Mouse (Mus musculus) adipocyte (in vitro differentiated cells): Measurements from ENCODE around the gene Olfr164.

Experiments used
- DNase-seq: peaks from one replicate; pipeline ENCODE4 v3.0.0-alpha.2; 2016; ENCODE audit warnings: low spot score

Gene Olfr164

DNA sequence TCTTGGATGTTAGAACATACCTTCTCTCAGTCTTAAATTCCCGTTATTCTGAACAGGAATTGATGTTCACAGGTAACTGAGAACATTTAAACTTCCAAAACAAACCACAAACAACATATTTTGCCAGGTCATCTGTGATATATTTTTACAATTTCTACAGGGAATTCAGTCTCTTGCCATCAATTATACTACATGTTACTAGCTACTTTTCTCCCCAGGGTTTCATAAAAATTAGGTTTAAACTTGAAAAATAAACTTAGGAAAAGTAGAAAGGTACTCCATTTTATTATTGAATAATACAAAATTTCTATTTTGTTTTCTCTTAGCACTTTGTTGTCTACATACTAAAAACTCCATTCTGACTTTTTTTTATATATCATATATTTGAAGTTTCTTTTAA, at the start of gene Olfr164:
Gene Olfr164 (minus strand): TSS at position 101 of the 400 bp plus-strand sequence.
- DNase-seq: no peak

DNA sequence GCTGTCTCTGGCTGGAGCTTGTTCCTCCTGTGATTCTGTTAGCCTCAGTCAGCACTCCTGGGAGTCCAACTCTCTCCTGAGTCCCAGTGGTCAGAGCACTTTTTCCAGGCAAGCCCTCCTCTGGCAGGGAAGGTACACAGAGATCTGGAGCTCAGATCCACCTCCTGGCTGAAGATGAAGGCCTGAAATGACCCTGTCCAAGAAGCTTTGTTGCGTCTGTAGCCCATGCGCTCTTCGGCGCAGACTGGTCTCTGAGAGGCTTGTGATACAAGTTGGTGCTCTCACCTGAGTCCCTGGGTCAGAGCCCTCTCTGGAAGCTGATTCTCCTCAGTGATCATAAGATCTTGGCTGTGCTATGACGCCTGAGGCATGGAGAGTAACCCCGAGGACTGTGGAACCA, 35.2 kb upstream of the Olfr164 start:
- no peak for DNase-seq

DNA sequence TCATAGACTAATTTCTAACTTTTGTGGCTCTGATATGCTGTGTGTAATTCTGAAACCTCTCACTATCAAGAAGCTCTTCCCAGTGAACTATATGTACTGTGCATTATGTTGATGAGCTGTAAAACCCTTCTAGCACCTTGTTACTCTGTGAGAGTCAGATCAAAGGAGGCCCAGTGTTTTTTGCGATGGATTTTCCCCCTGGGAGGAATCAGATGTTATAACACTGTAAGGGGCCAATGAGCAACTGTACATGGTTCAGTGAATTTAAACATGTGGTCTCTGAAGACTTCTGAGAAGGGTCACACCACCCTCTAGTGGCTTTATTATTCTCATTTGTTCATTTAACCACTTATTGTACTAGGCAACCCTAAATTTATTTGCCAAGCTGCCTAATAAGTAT, 50.6 kb downstream of the Olfr164 start:
- DNase-seq: no peak

DNA sequence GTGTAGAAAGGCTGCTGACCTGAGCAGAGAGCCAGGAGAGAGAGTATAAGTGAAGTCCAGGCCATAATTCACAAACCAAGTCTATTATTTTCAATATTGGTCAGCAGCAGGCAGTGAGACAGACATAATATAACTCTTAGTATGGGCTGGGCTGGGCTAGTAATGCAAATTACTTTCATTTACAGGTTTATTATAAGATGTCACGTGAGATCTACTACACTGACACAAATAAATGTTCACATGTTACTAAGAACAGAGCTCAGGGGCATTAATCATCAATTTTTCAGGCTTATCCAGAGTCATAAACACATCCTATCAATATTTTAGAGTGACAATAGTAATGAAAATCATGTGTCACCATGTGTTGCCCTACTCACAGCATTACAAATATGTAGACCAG, 53.1 kb downstream of the Olfr164 start:
- no peak for DNase-seq

DNA sequence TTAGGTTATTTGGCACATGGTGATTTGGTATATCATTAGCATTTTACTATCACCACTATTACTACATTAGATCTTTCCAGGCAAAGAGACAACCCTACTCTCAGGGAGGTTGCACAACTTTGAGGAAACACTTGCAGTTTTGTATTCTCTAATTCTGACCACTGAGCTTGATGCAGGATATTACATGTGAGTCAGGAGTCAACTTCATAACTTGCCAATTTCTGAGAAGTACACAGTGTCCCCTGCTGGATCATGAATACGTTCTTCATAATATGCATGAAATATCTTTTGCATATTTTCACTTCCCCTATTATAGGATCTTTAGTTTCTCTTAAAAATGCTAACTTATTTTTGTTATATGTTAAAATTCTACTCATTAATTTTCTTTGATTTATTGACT, 68.0 kb downstream of the Olfr164 start:
- DNase-seq: no peak

DNA sequence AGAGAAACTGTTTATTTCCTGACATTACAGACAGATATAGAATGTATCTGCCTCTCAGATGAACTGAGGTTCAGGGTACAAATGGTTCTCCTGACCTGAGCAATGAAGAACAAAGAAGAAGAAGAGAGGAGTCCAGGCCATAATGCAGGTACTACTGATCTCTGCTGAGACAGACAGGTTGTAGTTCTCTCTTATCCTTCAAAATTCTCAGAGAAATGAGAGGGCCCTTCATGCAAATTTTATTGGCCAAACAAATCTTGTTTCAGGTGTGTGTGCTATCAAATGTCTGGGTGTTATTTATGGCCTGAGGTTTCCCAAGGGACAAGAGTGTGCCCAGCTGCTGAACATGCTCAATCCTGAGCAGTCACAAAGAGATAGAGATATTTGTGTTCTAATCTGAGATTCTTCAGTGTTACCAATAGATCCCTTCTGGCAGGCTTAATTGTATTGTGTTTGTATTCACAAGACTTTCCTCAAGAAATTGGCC, 72.3 kb downstream of the Olfr164 start:
- no peak for DNase-seq

DNA sequence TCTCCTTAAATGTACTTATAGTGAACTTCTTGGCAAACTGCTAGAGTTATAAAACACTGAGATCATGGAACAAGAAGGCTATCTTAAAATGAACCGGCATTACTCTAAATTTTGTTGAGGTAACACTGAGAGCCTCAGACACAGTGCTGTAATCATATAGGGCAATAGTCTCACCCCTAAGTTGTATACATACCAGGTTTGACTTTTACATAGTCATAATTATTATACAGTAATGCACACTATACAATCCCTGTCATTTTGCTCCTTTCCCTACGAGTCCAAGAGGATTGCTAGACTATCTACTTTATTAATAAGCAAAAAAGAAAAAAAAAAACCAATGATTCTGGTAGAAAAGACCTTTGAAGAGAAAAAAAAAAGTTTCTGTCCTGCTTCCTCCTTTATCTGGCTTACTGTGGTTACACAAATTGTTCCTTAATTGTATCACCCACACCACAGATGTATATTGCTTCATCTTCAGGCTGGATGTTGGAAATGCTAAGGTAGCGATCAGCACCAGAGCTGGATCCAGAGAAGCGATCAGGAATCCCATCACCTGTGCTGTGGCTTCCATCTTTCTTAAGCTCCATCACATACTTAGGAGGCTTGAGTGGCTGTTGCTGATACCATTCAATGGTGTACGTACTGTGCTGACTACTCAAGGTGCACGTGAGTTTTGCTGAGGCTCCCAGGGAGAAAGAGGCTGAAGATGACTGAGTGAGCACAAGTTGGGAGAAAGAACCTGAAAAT, 72.9 kb downstream of the Olfr164 start:
- DNase-seq: no peak

DNA sequence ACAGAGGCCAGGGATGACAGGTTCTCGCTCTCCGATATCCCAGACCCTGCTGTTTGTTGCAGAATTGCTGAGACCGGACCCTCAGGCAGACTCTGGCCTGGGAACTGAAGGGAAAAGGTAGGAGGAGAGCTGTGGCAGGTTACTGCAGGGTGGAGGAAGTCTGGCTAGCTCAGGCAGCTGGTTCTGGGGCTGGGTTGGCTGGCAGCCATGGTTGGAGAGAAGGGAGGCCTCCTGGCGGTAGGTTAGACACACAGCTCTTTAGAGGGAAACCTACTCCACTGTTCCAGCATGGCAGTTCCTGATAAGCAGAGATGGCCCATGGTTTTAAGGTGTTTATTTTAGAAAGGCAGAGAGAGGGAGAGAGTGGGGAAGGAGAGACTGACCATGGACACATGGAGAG, 77.1 kb downstream of the Olfr164 start:
- no peak for DNase-seq
